Mouse (Mus musculus): ENCODE data around the gene Hoxa10.

The Hoxa10 gene

DNA sequence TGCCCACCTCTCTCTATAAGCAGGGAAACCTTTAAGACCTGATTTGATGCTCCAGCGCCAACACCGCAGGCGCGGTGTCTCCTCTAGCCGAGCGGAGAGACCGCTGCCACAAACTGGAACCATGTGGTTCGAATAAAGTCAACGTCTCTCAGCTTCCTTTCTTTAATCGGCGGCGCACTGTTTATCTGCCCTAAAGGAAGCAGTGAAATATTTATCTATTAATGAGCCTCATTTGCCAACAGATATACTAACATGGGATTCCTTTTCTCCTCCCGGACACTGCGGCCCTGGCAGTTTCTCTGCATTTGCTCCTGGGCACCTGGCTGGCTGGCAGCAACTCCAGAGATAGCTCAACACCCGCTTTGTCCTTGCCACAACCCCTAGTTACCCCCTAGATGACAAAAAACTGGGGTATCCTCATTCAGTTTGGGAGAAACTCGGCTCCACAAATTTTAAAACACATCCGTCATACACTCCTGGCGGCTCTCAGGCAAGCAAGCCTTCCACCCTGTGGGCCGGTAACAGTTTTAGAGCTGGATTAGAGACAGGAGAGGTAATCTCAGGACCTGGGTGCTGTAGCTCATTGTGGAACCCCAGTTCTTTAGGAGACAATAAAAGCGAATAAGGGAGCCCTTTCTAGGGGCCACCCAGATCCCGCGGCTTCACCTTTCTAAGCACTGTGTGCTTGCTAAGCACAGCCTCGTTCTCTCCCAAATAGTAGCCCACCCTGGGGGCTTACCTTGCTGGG, 22.6 kb downstream of the Hoxa10 start:
- no peak for DNase-seq (ENCODE audit: inconsistent ontology term)

DNA sequence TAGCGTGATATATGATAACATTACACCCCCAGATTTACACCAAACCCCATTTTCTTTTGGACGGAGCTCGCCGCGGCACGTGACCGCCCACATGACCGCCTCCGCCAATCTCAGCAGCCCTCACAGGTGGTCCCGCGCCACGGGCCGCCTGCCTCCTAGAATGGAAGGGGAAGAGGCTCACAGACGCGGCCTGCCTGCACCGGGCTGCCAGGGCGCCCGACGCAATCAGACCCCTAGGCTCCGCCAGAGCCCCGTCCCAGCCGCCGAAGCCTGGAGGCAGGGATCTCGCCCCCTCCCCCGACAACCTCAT, 23.2 kb downstream of the Hoxa10 start:
- no peak for DNase-seq (ENCODE audit: inconsistent ontology term)

DNA sequence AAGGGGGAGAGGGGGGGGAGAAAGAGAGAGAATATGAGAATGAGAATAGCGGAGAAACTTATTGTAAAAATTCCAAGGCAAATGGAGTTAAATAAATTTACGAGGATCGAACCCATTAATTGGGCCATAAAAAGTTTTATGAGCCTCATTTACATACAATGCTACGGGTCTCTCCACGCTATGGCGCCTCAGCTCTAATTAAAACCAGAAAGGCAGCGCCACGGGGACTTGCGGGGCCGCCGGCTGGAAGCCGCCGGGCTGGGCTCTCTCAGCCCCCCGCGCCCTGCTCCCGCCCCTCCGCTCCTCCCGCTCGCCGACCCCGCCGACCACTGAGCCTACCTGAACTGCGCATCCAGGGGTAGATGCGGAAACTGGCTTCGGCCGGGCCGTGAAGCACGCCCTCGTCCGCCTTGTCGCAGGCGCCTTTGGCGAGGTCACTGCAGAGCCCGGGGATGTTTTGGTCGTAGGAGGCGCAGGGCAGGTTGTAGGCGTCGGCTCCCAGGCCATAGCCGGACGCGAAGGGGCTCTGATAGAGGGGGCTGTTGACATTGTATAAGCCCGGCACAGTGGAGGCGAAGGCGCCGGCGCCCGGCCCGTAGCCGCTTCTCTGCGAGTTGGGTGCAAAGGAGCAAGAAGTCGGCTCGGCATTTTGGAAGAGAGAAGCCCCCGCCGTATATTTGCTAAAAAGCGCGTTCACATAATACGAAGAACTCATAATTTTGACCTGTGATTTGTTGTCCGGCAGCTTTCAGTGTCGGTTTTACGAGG, 23.8 kb downstream of the Hoxa10 start:
- no peak for DNase-seq (ENCODE audit: inconsistent ontology term)

DNA sequence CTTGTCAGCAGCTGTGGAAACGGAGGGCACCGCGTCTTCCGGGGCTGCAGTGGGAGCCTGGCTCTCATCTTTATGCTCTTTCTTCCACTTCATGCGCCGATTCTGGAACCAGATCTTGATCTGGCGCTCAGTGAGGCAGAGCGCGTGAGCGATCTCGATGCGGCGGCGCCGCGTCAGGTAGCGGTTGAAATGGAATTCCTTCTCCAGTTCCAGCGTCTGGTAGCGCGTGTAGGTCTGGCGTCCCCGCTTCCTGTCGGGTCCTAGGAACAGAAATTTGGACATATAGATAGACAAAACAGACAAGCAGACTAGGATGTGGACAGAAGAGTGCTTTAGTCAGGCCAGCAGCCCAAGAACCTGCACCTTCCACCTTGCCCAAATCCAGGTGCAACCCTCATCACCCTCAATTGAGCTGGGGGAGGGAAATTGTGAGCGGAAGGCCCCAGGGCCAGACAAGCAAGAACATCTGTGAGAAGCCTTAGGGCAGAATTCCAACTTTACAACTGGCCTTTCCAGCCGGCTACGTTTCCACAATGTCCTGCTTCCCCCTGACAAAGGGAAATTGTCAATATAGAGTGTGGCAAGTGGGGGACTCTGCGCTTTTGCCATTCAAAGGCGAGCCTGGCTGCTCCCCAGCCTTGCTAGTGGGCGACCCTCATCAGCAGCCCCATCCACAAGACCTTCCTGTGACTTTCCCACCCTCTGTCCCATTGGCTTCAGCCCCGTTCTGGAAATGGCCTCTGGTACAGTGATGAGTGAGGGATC, 24.7 kb downstream of the Hoxa10 start:
- DNase-seq (ENCODE audit: inconsistent ontology term), result no peak

DNA sequence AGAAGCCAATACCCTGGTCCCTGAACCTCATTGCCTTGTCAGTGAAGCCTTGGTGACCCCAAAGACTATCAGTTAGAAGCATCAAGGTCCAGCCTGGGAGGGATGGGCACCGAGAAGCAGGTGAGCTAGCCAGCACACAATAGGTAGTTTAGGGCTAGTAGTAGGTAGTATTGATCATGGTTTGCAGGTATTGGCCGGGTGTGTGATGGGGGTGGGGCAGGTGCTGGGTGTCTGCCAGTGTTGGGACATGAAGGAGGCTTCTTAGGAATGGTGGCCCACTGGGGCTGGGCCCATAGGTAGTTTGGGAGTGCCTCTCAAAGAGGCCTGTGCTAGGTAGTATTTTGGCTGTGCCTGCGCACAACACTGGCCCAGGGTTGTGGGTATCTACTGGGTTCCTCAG, 25.6 kb downstream of the Hoxa10 start:
- no peak for DNase-seq (ENCODE audit: inconsistent ontology term)

DNA sequence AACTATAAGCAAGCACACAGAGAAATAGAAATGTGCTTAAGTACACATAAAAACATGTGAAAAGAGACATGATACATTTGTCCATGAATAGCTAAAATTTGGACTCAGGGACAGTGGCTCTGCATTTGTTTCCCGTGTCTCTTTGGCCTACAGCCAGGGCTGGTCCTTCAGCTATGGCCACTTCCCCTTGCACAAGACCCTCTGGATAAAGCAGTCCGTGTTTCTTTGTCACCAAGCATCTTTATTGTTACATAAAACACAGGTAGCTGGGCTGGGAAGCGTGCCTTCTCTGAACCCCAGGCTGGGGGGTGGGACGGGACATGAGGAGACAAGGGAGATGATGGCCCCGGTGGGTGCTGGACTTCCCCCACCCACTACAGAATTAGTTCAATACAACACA, 26.4 kb downstream of the Hoxa10 start:
- DNase-seq (ENCODE audit: inconsistent ontology term), result no peak

GRCm38 (mm10) chr6:52213119-52213986, 27.3 kb downstream of the Hoxa10 start, which contains the start of the genes Hoxa3 and Gm28308:
TSS of gene Hoxa3 (minus strand) at chr6:52213336.
TSS of gene Gm28308 (minus strand) at chr6:52213339.
- no peak for DNase-seq (ENCODE audit: inconsistent ontology term)

- DNase-seq (ENCODE audit: inconsistent ontology term), result no peak
Measured at GRCm38 (mm10) chr6:52212556-52213118, 28.0 kb downstream of the Hoxa10 start.

DNA sequence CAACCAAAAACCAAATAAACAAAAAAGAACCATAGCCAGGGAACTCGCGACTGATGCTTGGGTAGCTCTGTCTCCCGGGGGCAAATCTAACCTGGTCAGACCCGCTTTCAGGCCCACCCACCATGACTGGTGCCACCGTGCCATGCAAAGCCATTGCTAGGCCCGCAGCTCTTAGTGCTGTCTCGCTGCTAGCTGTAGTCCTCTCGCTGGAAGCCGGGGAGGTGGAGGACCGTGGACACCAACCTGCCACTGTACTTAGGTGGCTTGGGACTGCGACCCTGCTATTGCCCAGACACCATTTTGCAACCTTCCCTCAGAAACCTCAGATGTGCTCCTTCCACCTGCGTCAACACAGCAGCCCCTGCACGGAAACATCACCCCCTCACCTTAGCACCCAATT, 28.7 kb downstream of the Hoxa10 start:
- DNase-seq (ENCODE audit: inconsistent ontology term), result no peak

DNA sequence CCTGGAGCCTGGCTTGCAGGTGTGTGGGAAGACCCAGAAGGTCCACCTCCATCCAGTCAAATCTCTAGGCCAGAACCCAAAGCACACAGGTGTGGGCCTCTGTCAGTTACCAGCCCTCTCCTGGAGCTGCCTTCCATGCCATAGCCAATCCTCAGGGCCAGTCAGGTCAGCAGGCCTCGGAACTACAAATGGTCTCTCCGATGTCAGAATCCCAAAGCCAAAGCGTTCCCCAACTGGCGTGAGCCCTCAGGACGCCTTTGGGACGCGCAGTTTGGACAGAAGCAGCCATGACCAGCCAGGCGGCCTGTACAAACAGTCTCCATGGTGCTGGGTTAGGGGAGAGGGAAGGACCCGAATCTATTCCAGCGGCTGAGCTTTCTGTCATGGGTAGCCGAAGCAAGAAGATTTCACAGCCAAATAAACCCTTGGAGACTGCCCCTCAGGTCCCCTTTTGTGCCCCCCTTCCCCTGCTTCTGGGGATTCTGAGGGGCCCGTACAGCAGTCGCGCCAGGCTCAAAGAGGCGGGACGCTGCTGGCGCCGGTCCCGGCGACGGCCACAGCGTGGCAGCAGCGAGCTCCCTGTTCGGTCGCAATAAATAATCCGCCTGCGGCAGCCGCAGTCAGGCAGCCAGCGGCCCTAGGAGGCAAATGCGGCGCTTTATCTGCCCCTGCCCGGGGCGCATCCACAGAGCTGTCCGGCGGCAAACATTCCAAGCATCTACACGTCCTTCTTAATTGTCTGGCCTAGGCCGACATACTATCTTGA, 29.3 kb downstream of the Hoxa10 start:
- peak; percentile 45 for DNase-seq (ENCODE audit: inconsistent ontology term)

- no peak for DNase-seq (ENCODE audit: inconsistent ontology term)
Measured at GRCm38 (mm10) chr6:52209685-52210046, 31.0 kb downstream of the Hoxa10 start.

- DNase-seq (ENCODE audit: inconsistent ontology term), result no peak
Measured at GRCm38 (mm10) chr6:52208868-52209684, 31.6 kb downstream of the Hoxa10 start.

- DNase-seq (ENCODE audit: inconsistent ontology term), result no peak
Measured at GRCm38 (mm10) chr6:52208072-52208867, 32.4 kb downstream of the Hoxa10 start, which contains the start of gene Hoxa6. TSS of gene Hoxa6 (minus strand) at chr6:52208722.

GRCm38 (mm10) chr6:52207684-52207976, 33.0 kb downstream of the Hoxa10 start:
- no peak for DNase-seq (ENCODE audit: inconsistent ontology term)

DNA sequence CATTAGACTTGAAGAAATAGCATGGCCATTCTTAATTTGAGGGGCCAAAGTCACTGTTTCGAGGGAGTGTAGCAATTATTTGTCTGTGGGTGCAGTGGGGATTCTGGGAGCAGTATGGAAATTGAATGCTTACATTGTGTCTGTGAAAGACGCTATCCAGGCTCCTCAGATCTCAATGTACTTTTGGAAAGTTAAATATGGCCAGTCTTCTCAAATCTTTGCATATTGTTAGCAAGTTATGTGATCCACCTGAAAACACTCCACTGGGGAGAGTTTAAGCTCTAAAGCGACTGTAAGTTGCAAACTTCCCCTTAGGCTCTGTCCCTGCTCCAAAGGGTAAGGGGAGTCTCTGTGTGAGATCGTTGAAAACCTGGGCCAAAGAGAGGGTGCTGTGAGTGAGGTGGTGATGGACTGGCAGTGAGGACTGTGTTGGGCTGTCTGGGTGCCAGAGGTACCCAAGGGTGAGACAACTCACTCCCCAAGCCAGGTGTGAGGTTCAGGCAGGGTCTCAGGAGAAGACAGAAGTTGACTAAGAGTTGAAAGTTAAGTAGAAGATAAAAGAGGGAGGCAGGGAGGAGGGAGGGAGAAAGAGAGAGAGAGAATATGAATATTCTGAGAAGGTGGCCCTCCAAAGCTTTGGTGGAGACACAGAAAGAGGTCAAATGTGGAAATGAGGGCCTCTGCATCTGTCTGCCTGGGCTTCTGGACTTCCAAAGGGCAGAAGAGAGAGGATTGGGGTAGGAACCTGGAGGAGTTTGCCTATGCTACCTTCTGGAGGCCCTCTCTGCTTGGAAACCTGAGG, 33.6 kb downstream of the Hoxa10 start:
- DNase-seq (ENCODE audit: inconsistent ontology term), result no peak

DNA sequence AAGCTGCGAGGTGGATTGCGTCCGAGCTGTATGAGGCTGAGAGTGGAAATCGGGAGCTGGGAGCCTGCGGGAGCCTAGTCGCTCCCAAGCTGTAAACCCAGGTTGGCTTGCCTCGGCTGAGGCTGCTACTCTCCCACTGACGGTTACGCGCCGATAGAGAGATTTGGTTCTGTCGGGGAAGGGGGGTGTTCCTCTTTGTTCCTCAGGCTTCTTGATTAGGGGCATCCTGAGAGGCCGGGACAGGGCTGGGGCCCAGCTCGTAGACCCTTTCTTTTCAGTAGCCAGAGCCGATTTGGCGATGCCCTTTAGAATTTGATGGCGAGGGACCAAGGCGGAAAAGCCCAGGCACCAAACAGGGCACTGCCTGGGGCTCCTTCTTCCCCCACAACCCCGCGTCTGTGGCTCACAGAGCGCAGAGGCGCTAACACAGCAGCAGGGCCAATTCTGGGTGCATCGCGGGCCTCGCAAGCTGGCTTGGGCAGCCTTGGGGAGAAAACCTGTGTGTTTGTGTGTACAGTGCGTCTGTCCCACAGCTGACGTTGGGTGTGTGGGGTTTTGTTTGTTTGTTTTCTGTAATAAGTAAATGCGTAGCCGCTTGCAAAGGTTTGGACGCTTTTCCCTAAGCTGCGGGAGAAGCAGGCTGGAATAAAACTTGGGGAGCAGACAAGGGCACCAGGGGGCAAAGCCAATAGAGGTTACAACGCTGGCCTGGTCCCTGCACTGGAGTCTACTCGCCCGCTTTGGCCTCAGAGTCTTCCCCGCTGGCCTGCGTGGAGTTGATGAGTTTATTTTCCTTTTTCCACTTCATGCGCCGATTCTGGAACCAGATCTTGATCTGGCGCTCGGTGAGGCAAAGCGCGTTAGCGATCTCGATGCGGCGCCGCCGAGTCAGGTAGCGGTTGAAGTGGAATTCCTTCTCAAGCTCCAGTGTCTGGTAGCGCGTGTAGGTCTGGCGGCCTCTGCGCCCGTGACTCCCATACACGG, 34.7 kb downstream of the Hoxa10 start:
- no peak for DNase-seq (ENCODE audit: inconsistent ontology term)

DNA sequence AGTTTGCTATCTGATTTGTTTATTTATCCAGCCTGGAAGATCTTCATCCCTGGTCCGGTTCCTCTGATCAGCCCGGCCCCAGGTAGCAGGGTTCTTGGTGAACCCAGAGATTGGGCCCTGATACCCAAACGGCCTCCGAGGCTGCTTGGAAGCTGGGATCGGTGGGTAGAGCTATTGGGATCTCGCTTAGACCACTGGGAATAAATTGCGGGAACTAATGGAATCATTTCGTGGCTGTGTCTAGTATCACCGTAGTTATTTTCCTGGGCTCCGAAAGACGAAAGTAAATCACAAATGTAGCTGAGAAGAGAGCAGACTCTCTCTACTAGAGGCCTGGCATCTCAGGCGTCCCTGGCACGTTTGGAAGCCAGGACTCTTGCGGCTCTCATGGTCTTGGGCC, 35.4 kb downstream of the Hoxa10 start:
- DNase-seq (ENCODE audit: inconsistent ontology term), result no peak

All from Muller cell, postnatal 12 days (primary cell).